Mouse (Mus musculus): ENCODE data around the gene Rab8b.

DNA sequence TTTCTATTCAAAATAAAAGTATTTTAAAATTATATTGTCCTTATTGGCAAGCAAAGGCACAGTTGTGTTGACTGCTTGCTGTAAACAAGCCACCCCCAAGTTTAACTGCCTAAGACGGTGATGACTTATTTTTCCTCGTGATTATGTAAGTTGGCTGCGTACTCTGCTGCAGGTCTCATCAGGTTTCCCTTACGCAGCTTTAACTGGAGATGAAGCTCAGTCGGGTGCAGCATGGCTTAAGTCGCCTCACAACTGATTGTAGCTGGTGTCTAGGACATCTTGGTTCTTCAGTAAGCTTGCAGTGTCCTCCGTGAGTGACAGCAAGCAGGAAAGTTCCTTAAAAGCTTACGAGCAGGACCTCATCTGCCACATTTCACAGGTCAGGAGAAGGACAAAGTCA, 32.8 kb upstream of the Rab8b start:
- no peak for TF ChIP-seq POLR2A (IDR thresholded peaks at IDR 0.05; ENCODE audit: insufficient read depth, low read length)
- TF ChIP-seq CTCF (IDR thresholded peaks at IDR 0.05; ENCODE audit: low read depth, low read length) = no peak

Data from ES-Bruce4 (cell line).